Mouse (Mus musculus): ENCODE results near the gene Rccd1. TPM values are rescaled to one million over a fixed set of nuclear protein-coding genes. Genes with fewer than 3 reads are reported as not detected.

Rccd1 gene
- polyA plus RNA-seq, 1 experiment, result 23.6 TPM

GRCm38 (mm10) chr7:80267764-80268163 lies 56.5 kb downstream of the Rccd1 start:
- no peak for DNase-seq (ENCODE audit: extremely low spot score in 1 of 2, low spot score in 1 of 2)

- DNase-seq (ENCODE audit: extremely low spot score in 1 of 2, low spot score in 1 of 2), result no peak
These were observed 59.6 kb downstream of the Rccd1 start for GRCm38 (mm10) chr7:80264606-80265005.

DNA sequence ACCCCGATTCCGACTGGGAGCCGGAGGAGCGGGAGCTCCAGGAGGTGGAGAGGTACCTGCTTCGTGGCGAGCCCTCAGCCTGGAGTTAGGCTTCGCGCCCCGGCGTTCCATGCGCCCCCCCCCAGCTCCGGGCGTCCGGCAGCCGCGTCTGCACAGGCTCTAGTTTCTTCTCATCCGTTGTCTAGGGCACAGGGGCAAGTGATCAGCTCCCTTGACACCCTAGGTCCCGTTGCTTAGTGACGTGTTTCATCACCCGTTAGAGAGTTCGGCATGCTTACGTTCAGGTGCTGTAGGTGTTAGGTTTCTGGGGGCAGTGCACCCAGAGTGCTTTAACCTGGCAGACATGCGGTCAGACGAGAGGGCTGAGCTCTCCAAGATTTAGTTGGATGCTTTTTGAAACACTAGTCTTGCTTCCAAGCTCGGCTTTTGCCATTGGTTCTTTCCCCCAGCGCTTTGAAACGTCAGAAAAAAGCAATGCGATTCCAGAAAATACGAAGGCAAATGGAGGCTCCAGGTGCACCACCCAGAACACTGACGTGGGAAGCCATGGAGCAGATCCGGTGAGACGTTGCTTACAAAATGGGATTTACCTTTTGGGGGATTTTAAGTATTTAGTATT lies 62.8 kb downstream of the Rccd1 start:
- peak in 1 of 2 experiments; percentile 40 for DNase-seq (ENCODE audit: extremely low spot score in 1 of 2, low spot score in 1 of 2)

DNA sequence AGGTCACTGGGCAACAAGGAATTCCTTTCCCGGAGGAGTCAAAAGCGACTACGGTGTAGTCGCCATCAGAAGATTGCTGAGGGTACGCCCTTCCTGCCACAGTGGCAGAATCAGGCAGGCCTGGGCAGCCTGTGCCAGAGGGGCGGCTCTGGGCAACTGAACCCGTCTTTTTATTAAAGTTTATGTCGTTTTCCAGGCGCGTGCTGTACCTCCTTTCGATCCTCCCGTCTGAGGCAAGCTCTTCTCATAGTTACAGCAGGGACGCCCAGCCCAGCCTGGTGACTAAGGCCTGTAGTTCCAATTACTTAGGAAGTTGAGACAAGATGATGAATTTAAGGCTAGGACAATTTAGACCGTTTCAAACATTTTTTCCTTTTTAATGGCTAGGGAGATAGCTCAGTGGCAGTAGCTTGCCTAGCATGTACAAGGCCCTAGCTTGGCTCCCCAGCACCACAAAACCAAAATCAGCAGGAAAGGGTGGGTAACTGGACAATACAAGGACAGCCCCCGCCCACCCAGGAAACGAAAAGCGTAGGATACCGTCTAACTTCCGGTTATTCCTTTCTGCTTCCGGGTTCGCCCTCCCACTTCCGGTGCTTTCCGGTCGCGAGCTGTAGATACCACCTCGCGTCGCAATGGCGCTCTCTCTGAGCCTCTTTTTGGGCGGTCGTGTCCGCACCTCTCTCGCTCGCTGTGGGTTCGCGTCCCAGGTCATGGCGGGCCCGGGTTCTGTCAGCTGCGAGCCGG lies 63.5 kb downstream of the Rccd1 start, which contains the start of gene Ngrn:
TSS of gene Ngrn (plus strand) at position 591 of the 747 bp plus-strand sequence.
- peak; percentile 71 to 90 for DNase-seq (ENCODE audit: extremely low spot score in 1 of 2, low spot score in 1 of 2)

GRCm38 (mm10) chr7:80257706-80258105 lies 66.5 kb downstream of the Rccd1 start:
- no peak for DNase-seq (ENCODE audit: extremely low spot score in 1 of 2, low spot score in 1 of 2)

DNA sequence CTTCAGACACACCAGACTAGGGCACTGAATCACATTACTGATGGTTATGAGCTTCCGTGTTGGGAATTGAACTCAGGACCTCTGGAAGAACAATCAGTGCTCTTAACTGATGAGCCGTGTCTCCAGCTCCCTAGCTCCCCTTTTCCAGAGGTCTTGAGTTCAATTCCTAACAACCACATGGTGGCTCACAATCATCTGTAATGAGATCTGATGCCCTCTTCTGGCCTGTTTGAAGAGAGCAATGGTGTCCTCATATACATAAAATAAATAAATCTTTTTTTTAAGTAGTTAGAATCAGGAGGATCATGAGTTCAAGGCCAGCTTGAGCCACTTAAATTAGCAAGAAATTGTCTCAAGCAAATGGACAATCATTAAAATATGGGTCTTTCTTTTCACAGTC lies 68.3 kb downstream of the Rccd1 start:
- no peak for DNase-seq (ENCODE audit: extremely low spot score in 1 of 2, low spot score in 1 of 2)

GRCm38 (mm10) chr7:80252886-80253285 lies 71.4 kb downstream of the Rccd1 start:
- DNase-seq (ENCODE audit: extremely low spot score in 1 of 2, low spot score in 1 of 2), result no peak

GRCm38 (mm10) chr7:80252437-80252836 lies 71.8 kb downstream of the Rccd1 start:
- DNase-seq (ENCODE audit: extremely low spot score in 1 of 2, low spot score in 1 of 2), result no peak

DNA sequence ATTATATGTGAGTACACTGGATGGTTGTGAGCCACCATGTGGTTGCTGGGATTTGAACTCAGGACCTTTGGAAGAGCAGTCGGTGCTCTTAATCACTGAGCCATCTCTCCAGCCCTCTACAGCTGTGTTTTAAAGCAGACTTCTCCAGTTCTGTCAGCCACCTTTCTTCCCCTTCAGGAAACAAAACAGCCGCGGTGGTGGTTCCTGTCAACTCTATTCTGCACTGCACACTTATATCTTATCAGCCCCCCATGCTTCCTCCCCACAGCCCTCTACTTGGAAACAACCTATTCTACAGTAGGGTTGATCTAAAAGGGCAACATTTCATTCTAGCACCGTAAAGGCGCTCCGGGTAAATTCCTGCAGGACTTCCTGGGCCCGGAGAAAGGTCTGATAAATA lies 77.4 kb downstream of the Rccd1 start:
- DNase-seq (ENCODE audit: extremely low spot score in 1 of 2, low spot score in 1 of 2), result no peak

- DNase-seq (ENCODE audit: extremely low spot score in 1 of 2, low spot score in 1 of 2), result peak; percentile 96 to 97
These were observed 78.0 kb downstream of the Rccd1 start, which contains the start of gene Ttll13 for GRCm38 (mm10) chr7:80246148-80246721. Ttll13 (plus strand) TSS chr7:80246376.

GRCm38 (mm10) chr7:80244851-80245250 lies 79.4 kb downstream of the Rccd1 start:
- no peak for DNase-seq (ENCODE audit: extremely low spot score in 1 of 2, low spot score in 1 of 2)

Other genes starting within 250 kb of the Rccd1 start
- gene Idh2, start 209.1 kb downstream of the Rccd1 start, polyA plus RNA-seq (2012; rRNA removed), result 97.6 and 107 TPM in 2 replicates
- 15.9 and 16.9 TPM in 2 replicates for gene Sema4b, start 137.6 kb downstream of the Rccd1 start, polyA plus RNA-seq (2012; rRNA removed)
- 31.0 and 32.0 TPM in 2 replicates for gene Cib1, start 91.6 kb downstream of the Rccd1 start, polyA plus RNA-seq (2012; rRNA removed)
- 2.8 and 3.2 TPM in 2 replicates for gene Gdpgp1, start 91.6 kb downstream of the Rccd1 start, polyA plus RNA-seq (2012; rRNA removed)
- 0.90 and 1.7 TPM in 2 replicates for gene Ttll13, start 78.1 kb downstream of the Rccd1 start, polyA plus RNA-seq (2012; rRNA removed)
- 62.9 and 64.6 TPM in 2 replicates for gene Ngrn, start 63.2 kb downstream of the Rccd1 start, polyA plus RNA-seq (2012; rRNA removed)
- gene Vps33b, start 54.8 kb downstream of the Rccd1 start, polyA plus RNA-seq (2012; rRNA removed), result 26.2 and 27.3 TPM in 2 replicates
- 1.9 and 2.3 TPM in 2 replicates for gene Prc1, start 30.0 kb downstream of the Rccd1 start, polyA plus RNA-seq (2012; rRNA removed)
- 51.4 and 52.5 TPM in 2 replicates for gene Unc45a, start 16.6 kb upstream of the Rccd1 start, polyA plus RNA-seq (2012; rRNA removed)
- gene Hddc3, start 18.6 kb upstream of the Rccd1 start, polyA plus RNA-seq (2012; rRNA removed), result 46.8 and 61.2 TPM in 2 replicates
- gene Man2a2, start 46.9 kb upstream of the Rccd1 start, polyA plus RNA-seq (2012; rRNA removed), result 123 and 129 TPM in 2 replicates
- gene Fes, start 63.5 kb upstream of the Rccd1 start, polyA plus RNA-seq (2012; rRNA removed), result 5.4 and 6.1 TPM in 2 replicates
- 24.2 and 26.3 TPM in 2 replicates for gene Furin, start 81.0 kb upstream of the Rccd1 start, polyA plus RNA-seq (2012; rRNA removed)
- gene Blm, start 210.7 kb upstream of the Rccd1 start, polyA plus RNA-seq (2012; rRNA removed), result 3.9 and 4.8 TPM in 2 replicates

Measured in frontal cortex, adult 2 months (tissue).